9 mouse cellular contexts compared by ENCODE assay signal in the genomic region with DNA sequence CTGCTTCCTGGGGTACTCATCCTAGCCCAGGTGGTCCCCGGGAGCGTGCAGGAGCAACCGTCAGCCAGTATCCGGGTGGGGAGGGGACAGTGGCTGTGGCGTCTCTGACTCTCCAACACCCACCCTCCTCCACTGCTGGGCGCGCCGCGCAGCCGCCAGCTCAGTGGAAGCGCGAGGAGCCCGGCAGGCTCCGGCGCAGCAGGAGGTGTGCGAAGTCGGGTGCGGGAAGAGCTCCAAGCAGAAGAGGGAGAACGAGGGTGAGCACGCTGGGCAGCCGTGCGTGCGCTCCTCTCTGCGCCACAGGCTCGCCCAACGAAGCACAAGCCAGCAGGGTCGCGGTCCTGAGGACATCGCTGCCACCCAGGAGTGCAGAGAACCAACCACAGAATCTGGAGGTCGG. TPM values are rescaled to one million over a fixed set of nuclear protein-coding genes. Genes with fewer than 3 reads are reported as not detected.
DNase-seq lines count a peak whose midpoint lies in the region; ATAC-seq lines count a peak whose summit lies in the region.
"Had no signal": no experiment of that assay in that cellular context is flagged by ENCODE, and none has a peak within 500 bp of the region (broad histone marks: within the 10 kb centered on the region; RNA-seq: fewer than 3 reads in every experiment).

A gene (plus strand): TSS at position 236 of the 400 bp plus-strand sequence.

- peak within 1 kb of the TSS; percentile 54 for H3K4me2 ChIP-seq in neural tube, embryonic 11.5 days (ENCODE audit: low read depth)

- ATAC-seq in neural tube, embryonic 11.5 days (ENCODE audit: insufficient read depth, low FRiP score, low TSS enrichment): no peak

- DNase-seq in cerebellum, postnatal 25 days: peak; percentile 13 to 33
- no peak for DNase-seq in cerebellum, adult 11 months
- no peak for DNase-seq in neural tube, embryonic 11.5 days (ENCODE audit: low spot score)
- DNase-seq in neural tube, embryonic 10.5 days (ENCODE audit: extremely low spot score, low spot score): no peak
- DNase-seq in left cerebral cortex, postnatal 14 days (ENCODE audit: low spot score in 2 of 2): peak; percentile 58 to 65
- peak; percentile 20 for DNase-seq in retina, postnatal 7 days (ENCODE audit: low read depth, low spot score)
- no peak for DNase-seq in thymus, postnatal 25 days
- DNase-seq in ovary, postnatal 36 days (ENCODE audit: low spot score): no peak

- H3K27ac ChIP-seq in neural tube, embryonic 11.5 days (ENCODE audit: low read depth, low read length): no peak within 1 kb of the TSS

- H3K36me3 ChIP-seq in neural tube, embryonic 11.5 days (ENCODE audit: control insufficient read depth, insufficient read depth, low read length): no peaks in the 10 kb centered on the region

- H3K27me3 ChIP-seq in neural tube, embryonic 11.5 days (ENCODE audit: control insufficient read depth, insufficient read depth, low read length): peaks cover 33% of the 10 kb centered on the region

- peak within 1 kb of the TSS; percentile 27 for H3K4me3 ChIP-seq in neural tube, embryonic 11.5 days (ENCODE audit: low read depth, low read length)

- intact Hi-C loops in left cerebral cortex, postnatal 14 days (cut with DNase I): no loop called here

- peak within 1 kb of the TSS; percentile 32 for H3K9ac ChIP-seq in neural tube, embryonic 11.5 days (ENCODE audit: low read length)

- H3K9me3 ChIP-seq in neural tube, embryonic 11.5 days (ENCODE audit: control insufficient read depth, low read length): no peaks in the 10 kb centered on the region

- H3K4me1 ChIP-seq in neural tube, embryonic 11.5 days (ENCODE audit: control insufficient read depth, insufficient read depth, low read length): peaks cover 4% of the 10 kb centered on the region

- WGBS in neural tube, embryonic 11.5 days: 1% methylated on average over 28 of the region's 30 CpGs

RNA-seq across cellular contexts. Expression of the gene that starts here (rescaled TPM):
- 0.15 and 0.69 TPM in 2 replicates for polyA plus RNA-seq in neural tube, embryonic 11.5 days (2014; fragmentation: Nextera tagmentation; extraction: Ambion mirVana)
- 10 to 100 TPM; 11.4 to 14.1 TPM for total RNA-seq in left cerebral cortex, postnatal 14 days (2021)
- polyA plus RNA-seq: C2C12 had no signal

Comparison
In these comparisons a context has a peak if more than half of its experiments do, and no peak if none do; other contexts are left out.
1. DNase-seq: peak in cerebellum, postnatal 25 days (2 of 2), left cerebral cortex, postnatal 14 days (2 of 2) and retina, postnatal 7 days (single experiment); none in cerebellum, adult 11 months (single experiment), neural tube, embryonic 11.5 days (single experiment), neural tube, embryonic 10.5 days (single experiment), thymus, postnatal 25 days (single experiment) and ovary, postnatal 36 days (single experiment).